Mouse (Mus musculus) lung, embryonic 14.5 days (tissue): Measurements from ENCODE around the gene Rnf151. TPM values are rescaled to one million over a fixed set of nuclear protein-coding genes. Genes with fewer than 3 reads are reported as not detected.

Experiments
- ATAC-seq: fragments of 200-750 bp; cut with Nextera tagmentation; 2 replicates; pipeline ENCODE4 v1.8.0; 2017; ENCODE audit warnings: mild to moderate bottlenecking, moderate TSS enrichment, moderate library complexity; ENCODE audit not compliant: insufficient read depth
- DNase-seq: peaks from one replicate; pipeline ENCODE4 v3.0.0-alpha.2; 2015
- H3K27ac ChIP-seq: fragments of 300-500 bp; sonication (generic); 2 replicates; pipeline ENCODE4 v1.5.1; 2014; ENCODE audit warnings: low read depth, mild to moderate bottlenecking, moderate library complexity
- H3K27me3 ChIP-seq: fragments of 300-500 bp; sonication (generic); 2 replicates; pipeline ENCODE4 v1.6.1; 2014; ENCODE audit warnings: low read length, control low read depth; ENCODE audit not compliant: insufficient read depth
- H3K36me3 ChIP-seq: fragments of 300-500 bp; sonication (generic); 2 replicates; pipeline ENCODE4 v1.6.1; 2014; ENCODE audit warnings: control low read depth; ENCODE audit not compliant: insufficient read depth
- H3K4me1 ChIP-seq: fragments of 300-500 bp; sonication (generic); 2 replicates; pipeline ENCODE4 v1.6.1; 2014; ENCODE audit warnings: antibody characterized with exemption, control low read depth; ENCODE audit not compliant: insufficient read depth
- H3K4me2 ChIP-seq: fragments of 300-500 bp; sonication (generic); 2 replicates; pipeline ENCODE4 v1.6.1; 2014; ENCODE audit warnings: mild to moderate bottlenecking
- H3K4me3 ChIP-seq: fragments of 300-500 bp; sonication (generic); 2 replicates; pipeline ENCODE4 v1.5.1; 2014; ENCODE audit warnings: low read depth, low read length
- H3K9ac ChIP-seq: fragments of 300-500 bp; sonication (generic); 2 replicates; pipeline ENCODE4 v1.6.1; 2014
- H3K9me3 ChIP-seq: fragments of 300-500 bp; sonication (generic); 2 replicates; pipeline ENCODE4 v1.6.1; 2016; ENCODE audit warnings: low read depth, low read length, control low read depth
- CTCF ChIP-seq: IDR thresholded peaks from 2 replicates; pipeline ENCODE4 v1.5.1; 2016; ENCODE audit warnings: antibody characterized with exemption, low read depth
- WGBS: fragments of 180-500 bp; shearing (Covaris S2); extraction: QIAGEN DNeasy Blood & Tissue Kit; methylation state at CpG from one replicate; pipeline ENCODE4 v1.1.7; 2014; 5-methylcytosine and 5-hydroxymethylcytosine counted together
- polyA plus RNA-seq: library from polyadenylated mRNA; unstranded; fragments of >200 nt; fragmentation: Nextera tagmentation; extraction: Ambion mirVana; gene quantifications from 2 replicates; pipeline ENCODE4 v1.2.1, GENCODE M21; 2014

Gene Rnf151
- polyA plus RNA-seq, 1 experiment from 2014 or later = 0.71 TPM

GRCm38 (mm10) chr17:24689251-24690081, 28.4 kb downstream of the Rnf151 start, which contains the start of gene Syngr3:
Syngr3 (minus strand) TSS chr17:24689955.
- Histone ChIP-seq H3K4me1 (peaks cover 3% of the 10 kb centered on the region; the same call in 1 of the 2 replicates), H3K4me2 (peak within 1 kb of the TSS; percentile 92), H3K9ac (peak within 1 kb of the TSS; percentile 54), H3K36me3 (peaks cover 21% of the 10 kb centered on the region), H3K4me3 (peak within 1 kb of the TSS; percentile 50), H3K27ac (no peak within 1 kb of the TSS), H3K27me3 (peaks cover 43% of the 10 kb centered on the region), H3K9me3 (no peaks in the 10 kb centered on the region)
- ATAC-seq (0 out of 2 replicates have a peak, but pooled peaks have one; percentile 32), DNase-seq (peak; percentile 34)
- WGBS = under 1% methylated on average over 53 of the region's 55 CpGs
- TF ChIP-seq CTCF = no peak

DNA sequence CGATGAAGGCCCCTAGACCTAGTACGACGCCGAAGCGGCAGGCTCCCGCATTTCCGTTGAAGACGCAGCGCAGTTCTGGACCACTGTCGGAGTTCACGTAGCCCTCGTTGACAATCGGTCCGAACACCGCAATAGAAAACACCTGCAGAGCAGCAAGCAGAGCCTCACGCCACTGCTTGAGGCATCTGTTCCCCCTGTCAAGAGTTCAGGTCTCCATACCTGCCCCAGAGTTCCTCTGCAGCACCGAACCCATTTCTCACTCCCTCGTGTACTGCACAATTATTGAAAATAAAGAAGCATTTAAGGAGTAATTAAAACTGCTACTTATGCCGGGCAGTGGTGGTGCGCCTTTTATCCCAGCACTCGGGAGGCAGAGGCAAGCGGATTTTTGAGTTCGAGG, 30.3 kb downstream of the Rnf151 start:
- Histone ChIP-seq H3K27me3 (peaks cover 43% of the 10 kb centered on the region), H3K9ac (peak overlapping the region; percentile 30; the same call in 1 of the 2 replicates)

GRCm38 (mm10) chr17:24687146-24687595, 30.7 kb downstream of the Rnf151 start:
- ATAC-seq (peak; percentile 54; the same call in 1 of the 2 replicates), DNase-seq (peak; percentile 64)
- Histone ChIP-seq H3K36me3 (peaks cover 7% of the 10 kb centered on the region), H3K9ac (peak overlapping the region; percentile 30; the same call in 1 of the 2 replicates), H3K27me3 (peaks cover 43% of the 10 kb centered on the region), H3K4me2 (peak overlapping the region; percentile 63), H3K4me1 (peaks cover 3% of the 10 kb centered on the region; the same call in 1 of the 2 replicates), H3K4me3 (peak overlapping the region; percentile 34), H3K27ac (no peak overlapping the region), H3K9me3 (no peaks in the 10 kb centered on the region)
- TF ChIP-seq CTCF = no peak
- 1% methylated on average over 25 of the region's 25 CpGs for WGBS

More for the DNA sequence above, 30.3 kb downstream of the Rnf151 start:
- peak overlapping the region; percentile 34 for H3K4me3 ChIP-seq
- whole genome bisulfite sequencing = 17% methylated on average over 23 of the region's 23 CpGs
- ATAC-seq (no peak), DNase-seq (no peak)
- no peak overlapping the region for H3K27ac ChIP-seq
- no peak for TF ChIP-seq CTCF
- peaks cover 3% of the 10 kb centered on the region; the same call in 1 of the 2 replicates for H3K4me1 ChIP-seq
- H3K9me3 ChIP-seq = no peaks in the 10 kb centered on the region
- H3K36me3 ChIP-seq = peaks cover 7% of the 10 kb centered on the region
- peak overlapping the region; percentile 63 for H3K4me2 ChIP-seq

DNA sequence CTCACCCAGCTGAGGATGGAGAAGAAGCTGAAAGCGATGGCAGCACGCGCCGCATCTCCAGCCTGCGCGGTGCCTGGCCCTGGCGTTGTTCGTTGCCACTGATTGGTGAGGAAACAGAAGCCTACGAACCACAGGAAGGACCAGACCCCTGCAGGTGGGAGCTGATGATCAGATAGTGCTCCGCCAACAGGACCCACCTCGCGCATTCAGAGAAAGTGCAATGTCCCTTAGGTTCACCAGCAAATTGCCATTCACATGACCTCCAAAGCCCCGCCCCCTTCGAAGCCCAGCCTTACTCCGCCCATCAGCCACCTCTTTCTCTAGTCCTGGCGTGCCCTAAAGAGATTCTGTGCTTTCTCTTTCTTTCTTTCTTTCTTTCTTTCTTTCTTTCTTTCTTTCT, 31.3 kb downstream of the Rnf151 start:
- 25% methylated on average over 16 of the region's 16 CpGs for WGBS
- Histone ChIP-seq H3K27ac (no peak overlapping the region), H3K9ac (no peak overlapping the region), H3K9me3 (no peaks in the 10 kb centered on the region), H3K27me3 (peaks cover 43% of the 10 kb centered on the region), H3K36me3 (peaks cover 11% of the 10 kb centered on the region), H3K4me3 (no peak overlapping the region), H3K4me1 (peaks cover 3% of the 10 kb centered on the region; the same call in 1 of the 2 replicates), H3K4me2 (peak overlapping the region; percentile 31; the same call in 1 of the 2 replicates)
- TF ChIP-seq CTCF = no peak
- DNase-seq (peak; percentile 46), ATAC-seq (no peak)

DNA sequence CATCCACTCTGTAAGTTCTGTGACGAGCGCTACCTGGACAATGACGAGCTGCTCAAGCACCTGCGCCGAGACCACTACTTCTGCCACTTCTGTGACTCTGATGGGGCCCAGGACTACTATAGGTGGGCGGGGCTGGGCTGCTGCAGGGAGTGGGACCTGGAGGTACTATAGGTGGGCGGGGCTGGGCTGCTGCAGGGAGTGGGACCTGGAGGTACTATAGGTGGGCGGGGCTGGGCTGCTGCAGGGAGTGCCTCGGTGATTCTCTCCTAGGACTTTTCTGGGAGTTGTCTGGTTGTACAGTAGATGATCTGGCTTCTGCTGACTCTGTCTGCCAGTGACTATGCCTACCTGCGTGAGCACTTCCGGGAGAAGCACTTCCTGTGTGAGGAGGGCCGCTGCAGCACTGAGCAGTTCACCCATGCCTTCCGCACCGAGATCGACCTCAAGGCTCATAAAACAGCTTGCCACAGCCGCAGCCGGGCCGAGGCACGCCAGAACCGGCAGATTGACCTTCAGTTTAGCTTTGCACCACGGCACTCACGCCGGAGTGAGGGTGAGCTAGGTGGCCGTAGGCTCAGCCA, 40.3 kb downstream of the Rnf151 start:
- Histone ChIP-seq H3K4me3 (no peak overlapping the region), H3K9me3 (no peaks in the 10 kb centered on the region), H3K4me2 (no peak overlapping the region), H3K27ac (no peak overlapping the region), H3K4me1 (no peaks in the 10 kb centered on the region), H3K27me3 (no peaks in the 10 kb centered on the region), H3K9ac (no peak overlapping the region), H3K36me3 (peaks cover 64% of the 10 kb centered on the region)
- no peak for DNase-seq
- no peak for ATAC-seq
- TF ChIP-seq CTCF = no peak
- WGBS = 90% methylated on average over 24 of the region's 24 CpGs

- H3K9ac ChIP-seq = no peak overlapping the region
- H3K27ac ChIP-seq = no peak overlapping the region
- no peak overlapping the region for H3K4me3 ChIP-seq
- H3K27me3 ChIP-seq = no peaks in the 10 kb centered on the region
- WGBS = 95% methylated on average over 5 of the region's 5 CpGs
- DNase-seq (no peak), ATAC-seq (no peak)
- H3K36me3 ChIP-seq = peaks cover 58% of the 10 kb centered on the region
- peaks cover 6% of the 10 kb centered on the region for H3K4me1 ChIP-seq
- no peak for TF ChIP-seq CTCF
- H3K9me3 ChIP-seq = no peaks in the 10 kb centered on the region
- H3K4me2 ChIP-seq = no peak overlapping the region
Observed at GRCm38 (mm10) chr17:24676877-24677276, 41.0 kb downstream of the Rnf151 start.

GRCm38 (mm10) chr17:24676187-24676586, 41.7 kb downstream of the Rnf151 start:
- Histone ChIP-seq H3K4me1 (peaks cover 8% of the 10 kb centered on the region), H3K4me3 (no peak overlapping the region), H3K9ac (no peak overlapping the region), H3K27ac (no peak overlapping the region), H3K4me2 (no peak overlapping the region), H3K9me3 (no peaks in the 10 kb centered on the region), H3K36me3 (peaks cover 51% of the 10 kb centered on the region), H3K27me3 (no peaks in the 10 kb centered on the region)
- ATAC-seq (peak; percentile 38; the same call in 1 of the 2 replicates), DNase-seq (peak; percentile 84)
- 58% methylated on average over 2 of the region's 2 CpGs for WGBS
- peak; percentile 82 for TF ChIP-seq CTCF
